Mouse (Mus musculus) layer of hippocampus, adult 8-10 months (tissue): ENCODE data around the gene Ranbp2. TPM values are rescaled to one million over a fixed set of nuclear protein-coding genes. Genes with fewer than 3 reads are reported as not detected.
A peak's percentile ranks its signal among the peaks of the same experiment; 100 is the strongest.
"Not testable (repeated sequence)": the region's sequence is repeated elsewhere in the genome, so short reads cannot be mapped to it uniquely, and the experiment has no call there.

Experiments used
- DNase-seq, 2 experiments: peaks; one replicate each; pipeline ENCODE4 v3.0.0; 2022; ENCODE audit warnings: low spot score in 2 of 2
- total RNA-seq, 4 experiments: library from RNA; stranded (reverse); gene quantifications; 2 replicates each; pipeline ENCODE4 v1.2.4; 2022

Gene Ranbp2
- total RNA-seq, 4 experiments from 2014 or later: 73.9 to 89.2 (median 84.7) TPM

DNA sequence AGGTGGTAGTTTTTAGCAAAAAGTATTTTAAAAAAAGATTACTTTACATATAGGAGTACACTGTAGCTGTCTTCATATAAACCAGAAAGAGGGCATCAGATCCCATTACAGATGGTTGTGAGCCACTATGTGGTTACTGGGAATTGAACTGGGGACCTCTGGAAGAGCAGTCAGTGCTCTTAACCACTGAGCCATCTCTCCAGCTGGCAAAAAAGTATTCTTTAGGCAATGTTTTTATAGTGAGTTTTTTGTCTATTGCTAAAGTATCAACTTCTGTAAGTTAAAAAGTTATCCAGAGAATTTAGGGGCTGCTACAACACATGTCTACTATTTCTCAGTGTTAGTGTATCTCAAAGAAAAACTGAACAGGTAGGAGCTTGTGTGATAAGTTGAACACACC, 50.0 kb downstream of the Ranbp2 start:
- DNase-seq: no peak

DNA sequence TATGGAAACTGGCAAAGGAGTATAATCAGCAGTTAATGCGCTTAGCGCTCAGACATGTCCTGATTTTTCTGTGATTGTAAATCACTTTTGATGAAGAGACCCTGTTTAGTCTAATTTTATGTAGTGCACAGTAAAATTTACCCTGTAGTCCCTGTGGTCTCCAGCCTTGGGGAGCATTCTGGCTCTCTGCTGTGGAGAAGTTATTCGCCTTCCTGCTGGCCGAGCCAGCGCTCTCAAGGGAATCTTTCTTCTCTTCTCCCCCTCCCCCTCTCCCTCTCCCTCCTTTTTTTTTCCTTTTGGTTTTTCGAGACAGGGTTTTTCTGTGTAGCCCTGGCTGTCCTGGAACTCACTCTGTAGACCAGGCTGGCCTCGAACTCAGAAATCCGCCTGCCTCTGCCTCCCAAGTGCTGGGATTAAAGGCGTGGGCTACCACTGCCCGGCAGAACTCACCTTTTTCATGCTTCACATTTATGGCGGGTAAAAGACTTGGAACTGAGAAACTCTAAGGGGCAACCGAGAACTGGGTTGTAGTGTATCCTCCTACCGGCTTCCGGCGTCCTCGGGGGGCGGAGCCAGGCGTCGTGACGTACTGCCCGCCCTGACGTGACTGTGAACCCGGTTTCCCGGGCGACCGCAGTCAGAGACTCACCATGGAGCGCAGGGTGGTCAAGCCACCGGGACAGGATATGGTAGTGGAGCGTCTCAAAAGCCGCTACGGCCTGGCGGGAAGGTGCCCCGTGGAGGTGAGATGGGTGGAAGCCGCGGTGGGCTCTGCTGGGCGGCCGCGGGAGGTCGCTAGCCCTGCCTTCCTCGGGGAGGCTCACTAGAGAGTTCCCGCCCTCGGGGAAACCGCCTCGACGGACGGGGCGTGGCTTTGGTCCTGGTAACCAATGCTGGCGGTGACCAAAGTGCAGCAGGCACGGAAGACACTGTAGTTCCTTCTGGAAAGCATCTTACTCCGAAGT, 50.9 kb downstream of the Ranbp2 start, which contains the start of gene Ccdc138:
Ccdc138 (plus strand) TSS at position 629 of the 965 bp plus-strand sequence.
- peak; percentile 87 to 91 for DNase-seq

DNA sequence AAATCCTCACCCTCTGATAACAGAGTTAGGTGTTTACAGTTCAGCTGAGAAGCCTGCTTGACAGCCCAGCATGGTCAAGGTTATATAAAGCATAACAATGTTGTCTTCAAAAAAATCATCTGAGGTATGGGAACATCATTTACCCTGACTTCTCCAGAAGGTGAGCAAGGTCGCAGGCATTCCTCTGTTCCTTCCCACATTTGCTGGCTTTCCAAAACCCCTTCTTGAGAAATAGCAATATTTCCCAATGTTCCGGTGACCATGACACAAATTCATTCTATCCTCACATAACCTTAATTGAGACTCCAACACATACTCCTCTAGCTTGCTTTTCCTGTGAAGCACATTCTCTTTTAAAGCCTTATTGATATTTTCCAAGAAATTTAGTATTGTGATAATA, 51.8 kb downstream of the Ranbp2 start:
- DNase-seq: no peak

DNA sequence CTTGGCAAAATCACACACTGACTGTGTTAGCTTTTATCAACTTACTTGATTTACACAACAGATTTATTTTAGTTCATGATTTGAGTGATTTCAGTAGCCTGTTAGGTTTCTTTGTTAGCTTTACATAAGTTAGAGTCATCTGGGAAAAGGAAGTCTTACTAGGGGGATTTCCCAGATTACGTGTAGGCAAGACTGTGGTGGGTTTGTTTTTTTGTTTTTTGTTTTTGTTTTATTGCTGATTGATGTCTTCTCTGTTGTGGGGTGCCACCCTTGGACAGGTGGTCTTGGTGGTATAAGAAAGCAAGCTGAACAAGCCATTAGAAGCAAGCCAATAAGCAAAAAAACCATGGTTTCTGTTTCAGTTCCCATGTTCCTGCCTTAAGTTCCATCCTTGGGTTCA, 82.6 kb downstream of the Ranbp2 start:
- no peak for DNase-seq

DNA sequence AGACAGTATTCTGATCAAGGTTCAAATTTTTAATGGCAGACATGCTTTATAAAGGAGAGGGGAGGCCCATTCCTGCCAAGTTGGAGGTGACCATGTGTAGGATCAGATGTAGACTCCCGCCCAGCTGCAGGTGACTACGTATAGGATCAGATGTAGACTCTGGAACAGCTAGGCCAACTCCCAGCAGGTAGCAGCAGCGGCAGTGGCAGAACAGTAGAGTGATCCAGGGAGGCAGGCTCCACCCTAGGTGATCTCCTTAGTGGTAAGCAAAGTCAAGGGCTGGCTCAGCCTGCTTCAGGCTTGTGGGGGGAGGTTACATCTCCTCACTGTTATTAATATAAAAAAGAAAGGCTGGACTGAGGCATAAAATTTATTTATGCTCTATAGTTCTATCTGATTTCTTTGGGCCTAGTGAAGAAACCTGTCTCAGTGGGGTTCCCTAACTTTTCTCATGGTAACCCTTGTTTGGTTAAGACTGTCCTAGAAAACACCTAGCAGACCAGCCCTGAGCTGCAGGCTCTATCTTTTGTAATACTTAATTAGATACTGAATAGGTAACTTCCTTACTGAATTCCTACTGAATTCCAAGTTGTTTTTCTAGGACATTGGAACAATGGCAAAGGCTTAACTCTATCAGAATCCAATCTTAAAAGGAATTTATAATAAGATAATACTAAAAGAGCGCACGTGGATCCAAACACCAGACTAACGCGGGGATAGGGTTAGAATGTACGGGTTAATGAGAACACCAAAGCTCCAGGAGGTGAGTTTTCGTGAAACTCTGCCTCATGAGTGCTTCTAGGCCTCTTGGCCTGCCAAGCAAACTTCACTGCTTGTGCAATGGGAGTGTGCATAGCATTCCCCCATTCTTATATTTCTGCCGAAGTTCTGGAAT, 84.4 kb downstream of the Ranbp2 start:
- no peak for DNase-seq

DNA sequence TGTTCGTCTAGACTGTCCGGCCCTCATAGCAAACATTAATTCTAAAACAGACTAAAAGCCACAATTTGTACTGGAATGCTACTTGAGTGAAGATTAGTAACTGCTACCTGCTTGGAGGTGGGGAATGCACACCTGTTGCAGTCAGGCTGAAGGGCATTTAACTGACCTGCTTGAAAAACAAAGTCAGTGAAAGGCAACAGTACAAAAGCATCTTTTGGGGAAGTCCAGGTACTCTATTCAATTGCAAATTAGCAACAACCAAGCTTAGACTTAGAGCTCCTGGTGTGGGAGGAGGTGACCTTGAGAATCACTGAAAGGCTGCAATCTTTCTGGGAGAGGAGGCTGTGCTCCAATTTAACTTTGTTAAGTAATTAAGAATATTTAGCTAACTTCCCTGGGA, 85.5 kb downstream of the Ranbp2 start:
- no peak for DNase-seq

DNA sequence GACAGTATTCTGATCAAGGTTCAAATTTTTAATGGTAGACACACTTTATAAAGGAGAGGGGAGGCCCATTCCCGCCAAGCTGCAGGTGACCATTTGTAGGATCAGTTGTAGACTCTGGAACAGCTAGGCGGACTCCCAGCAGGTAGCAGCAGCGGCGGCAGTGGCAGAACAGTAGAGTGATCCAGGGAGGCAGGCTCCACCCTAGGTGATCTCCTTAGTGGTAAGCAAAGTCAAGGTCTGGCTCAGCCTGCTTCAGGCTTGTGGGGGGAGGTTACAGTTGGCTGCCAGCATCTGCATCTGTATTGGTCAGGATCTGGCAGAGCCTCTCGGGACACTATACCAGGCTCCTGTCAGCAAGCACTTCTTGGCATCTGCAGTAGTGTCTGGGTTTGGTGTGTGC, 89.6 kb downstream of the Ranbp2 start:
- DNase-seq: not testable (repeated sequence)

DNA sequence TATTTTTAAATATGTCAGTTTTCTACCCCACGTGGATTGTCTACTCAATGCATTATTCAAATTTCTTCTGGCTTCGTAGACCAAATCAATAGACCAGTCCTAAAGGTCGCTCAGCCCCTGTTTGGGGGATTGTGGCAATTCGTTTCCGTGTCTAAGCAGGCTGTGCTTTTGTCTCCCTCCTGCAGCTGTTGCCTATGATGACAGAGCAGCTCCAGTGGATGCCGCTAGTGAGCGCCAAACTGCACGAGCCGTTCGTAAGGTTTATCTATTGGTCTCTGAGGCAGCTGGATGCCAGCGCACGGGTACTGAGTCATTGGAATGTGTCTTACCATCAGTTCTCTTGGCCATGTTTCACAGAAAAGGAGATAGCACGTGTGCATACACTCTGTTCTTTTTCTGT, 93.9 kb downstream of the Ranbp2 start:
- no peak for DNase-seq

Other genes with a start within 250 kb of the Ranbp2 start
- under 1 TPM in 1 of 4 experiments, not detected in 3; 0.87 TPM for gene AW822073, start 222.0 kb upstream of the Ranbp2 start, total RNA-seq
- not detected for gene Duxf3, start 214.2 kb upstream of the Ranbp2 start, total RNA-seq
- not detected for gene Gm4981, start 210.2 kb upstream of the Ranbp2 start, total RNA-seq
- 10 to 100 TPM; 77.3 to 96.6 (median 90.6) TPM for gene Gcc2, start 191.4 kb upstream of the Ranbp2 start, total RNA-seq
- 10 to 100 TPM; 17.4 to 29.1 (median 23.0) TPM for gene Lims1, start 123.5 kb upstream of the Ranbp2 start, total RNA-seq
- gene Ccdc138, start 51.0 kb downstream of the Ranbp2 start, total RNA-seq: 1 to 10 TPM; 3.3 to 4.7 (median 3.7) TPM
- gene Edar, start 228.7 kb downstream of the Ranbp2 start, total RNA-seq: under 1 TPM in 3 of 4 experiments, not detected in 1; 0.12 to 0.35 (median 0.16) TPM